In the genomic region with DNA sequence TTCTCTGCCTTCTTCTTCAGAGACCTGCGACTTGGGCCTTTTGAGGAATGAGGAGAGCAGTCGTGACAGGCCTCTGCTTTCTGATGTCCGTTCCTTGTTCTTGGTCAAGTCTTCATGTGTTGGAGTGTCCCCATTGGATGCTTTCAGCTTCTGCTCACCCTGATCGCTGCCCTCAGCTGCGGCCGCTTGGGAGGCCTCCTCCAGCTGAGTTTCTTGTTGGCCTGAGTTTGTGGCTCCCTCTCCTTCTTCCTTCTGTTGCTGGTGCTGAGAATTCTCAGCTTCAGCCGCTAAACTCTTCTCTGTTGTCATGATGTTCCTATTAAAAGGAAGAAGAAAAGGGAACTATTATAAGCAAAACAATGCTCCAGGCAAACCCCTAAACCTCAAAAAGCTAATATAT, we compare ENCODE assay signal across 18 mouse cellular contexts.
DNase-seq lines count a peak whose midpoint lies in the region; ATAC-seq and TF ChIP-seq lines count a peak whose summit lies in the region.
"Had no signal": no experiment of that assay in that cellular context is flagged by ENCODE, and none has a peak within 500 bp of the region (broad histone marks: within the 10 kb centered on the region; RNA-seq: fewer than 3 reads in every experiment).

No protein-coding gene starts in this region.

- H3K9ac ChIP-seq in liver, postnatal 0 days (replicated peaks): no peak overlapping the region
- H3K9ac ChIP-seq: embryonic facial prominence, embryonic 12.5 days; forebrain, embryonic 13.5 days; forebrain, embryonic 15.5 days; forebrain, postnatal 0 days had no signal

- 78% methylated on average over 7 of the region's 7 CpGs for WGBS in liver, postnatal 0 days (ENCODE audit: insufficient replicate concordance)
- 76% methylated on average over 7 of the region's 7 CpGs for WGBS in macrophage (ENCODE audit: missing documents)

- no peak for TF ChIP-seq CTCF in liver, postnatal 0 days (IDR thresholded peaks at IDR 0.05; ENCODE audit: low read depth)
- no peak for TF ChIP-seq CTCF in bone marrow macrophage, adult 2 months (IDR thresholded peaks at IDR 0.05; ENCODE audit: low read depth, low read length)

- no peak overlapping the region for H3K4me3 ChIP-seq in liver, postnatal 0 days (ENCODE audit: low read depth, low read length)
- no peak overlapping the region for H3K4me3 ChIP-seq in bone marrow macrophage, adult 2 months (ENCODE audit: insufficient read depth, low read length)
- no peak overlapping the region for H3K4me3 ChIP-seq in macrophage (ENCODE audit: inconsistent target)
- H3K4me3 ChIP-seq: embryonic facial prominence, embryonic 10.5 days; embryonic facial prominence, embryonic 12.5 days; forebrain, embryonic 13.5 days; forebrain, embryonic 15.5 days had no signal

- ATAC-seq in liver, postnatal 0 days: no peak
- ATAC-seq: forebrain, embryonic 13.5 days; forebrain, embryonic 15.5 days; forebrain, postnatal 0 days had no signal

- no peak overlapping the region for H3K4me2 ChIP-seq in liver, postnatal 0 days (ENCODE audit: low read depth, low read length)
- H3K4me2 ChIP-seq: embryonic facial prominence, embryonic 12.5 days; forebrain, embryonic 13.5 days; forebrain, embryonic 15.5 days had no signal

- peaks cover 46% of the 10 kb centered on the region for H3K36me3 ChIP-seq in liver, postnatal 0 days (replicated peaks; ENCODE audit: insufficient read depth, low read length)
- H3K36me3 ChIP-seq in macrophage (ENCODE audit: inconsistent target): peaks cover 10% of the 10 kb centered on the region; the same call in 1 of the 2 replicates

- H3K4me1 ChIP-seq in liver, postnatal 0 days (ENCODE audit: insufficient read depth): peaks cover 3% of the 10 kb centered on the region; the same call in 1 of the 2 replicates
- H3K4me1 ChIP-seq in bone marrow macrophage, adult 2 months (ENCODE audit: control insufficient read depth, insufficient read depth, low read length): peaks cover 35% of the 10 kb centered on the region
- H3K4me1 ChIP-seq: embryonic facial prominence, embryonic 10.5 days had no signal

- H3K9me3 ChIP-seq in liver, postnatal 0 days (ENCODE audit: low read length): no peaks in the 10 kb centered on the region
- H3K9me3 ChIP-seq: embryonic facial prominence, embryonic 10.5 days; embryonic facial prominence, embryonic 12.5 days; forebrain, embryonic 13.5 days; forebrain, embryonic 15.5 days had no signal

- peak overlapping the region; percentile 22 for H3K27ac ChIP-seq in liver, postnatal 0 days (ENCODE audit: low read depth)
- H3K27ac ChIP-seq in bone marrow macrophage, adult 2 months (ENCODE audit: insufficient read depth, low read depth, low read length): peak overlapping the region; percentile 59
- H3K27ac ChIP-seq in macrophage: peak overlapping the region; percentile 52; the same call in 1 of the 2 replicates
- H3K27ac ChIP-seq: embryonic facial prominence, embryonic 10.5 days; embryonic facial prominence, embryonic 12.5 days; forebrain, embryonic 13.5 days; forebrain, embryonic 15.5 days had no signal

- TF ChIP-seq POLR2A in bone marrow macrophage, adult 2 months (IDR thresholded peaks at IDR 0.05; ENCODE audit: borderline replicate concordance, low read depth, low read length): no peak

- DNase-seq in liver, postnatal 0 days: no peak
- DNase-seq in liver: no peak
- no peak for DNase-seq in thymus, postnatal 10 days (ENCODE audit: low spot score in 2 of 2)
- DNase-seq: adrenal gland, adult 2 months; adrenal gland, postnatal 10 days; adrenal gland, postnatal 25 days; cerebellum, adult 11-12 months; cerebellum, adult 2 months; cerebellum, adult 9-10 months; cerebellum, postnatal 10 days; cerebellum, postnatal 25 days; forebrain, postnatal 0 days had no signal

- peaks cover 50% of the 10 kb centered on the region for H3K79me2 ChIP-seq in macrophage (ENCODE audit: inconsistent target)

- H3K27me3 ChIP-seq in liver, postnatal 0 days (ENCODE audit: insufficient read depth, low read length): no peaks in the 10 kb centered on the region
- H3K27me3 ChIP-seq: embryonic facial prominence, embryonic 12.5 days; forebrain, embryonic 13.5 days; forebrain, embryonic 15.5 days had no signal

- no peak for TF ChIP-seq EP300 in liver, postnatal 0 days (IDR thresholded peaks at IDR 0.05; ENCODE audit: low read depth)
